Mouse (Mus musculus) intestine, embryonic 14.5 days (tissue): Measurements from ENCODE around the gene Crebl2. TPM values are rescaled to one million over a fixed set of nuclear protein-coding genes. Genes with fewer than 3 reads are reported as not detected.

Experiments
- ATAC-seq: fragments of 200-750 bp; cut with Nextera tagmentation; replicated peaks from 2 replicates; pipeline ENCODE4 v1.8.0; 2017; ENCODE audit warnings: low read depth, moderate number of reproducible peaks, moderate TSS enrichment, moderate library complexity; ENCODE audit not compliant: low FRiP score, low TSS enrichment
- DNase-seq: peaks from one replicate; pipeline ENCODE4 v3.0.0-alpha.2; 2018; ENCODE audit warnings: low spot score
- H3K27ac ChIP-seq: fragments of 300-500 bp; sonication (generic); 2 replicates; pipeline ENCODE4 v1.5.1; 2014; ENCODE audit warnings: low read depth, mild to moderate bottlenecking, control low read depth
- H3K27me3 ChIP-seq: fragments of 300-500 bp; sonication (generic); replicated peaks from 2 replicates; pipeline ENCODE4 v1.6.1; 2014; ENCODE audit warnings: low read length, control low read depth; ENCODE audit not compliant: control insufficient read depth, insufficient read depth
- H3K36me3 ChIP-seq: fragments of 300-500 bp; sonication (generic); 2 replicates; pipeline ENCODE4 v1.6.1; 2014; ENCODE audit warnings: low read length, control low read depth; ENCODE audit not compliant: control insufficient read depth, insufficient read depth
- H3K4me1 ChIP-seq: fragments of 300-500 bp; sonication (generic); replicated peaks from 2 replicates; pipeline ENCODE4 v1.6.1; 2014; ENCODE audit warnings: low read length, control low read depth, mixed read lengths; ENCODE audit not compliant: control insufficient read depth, insufficient read depth
- H3K4me2 ChIP-seq: fragments of 300-500 bp; sonication (generic); 2 replicates; pipeline ENCODE4 v1.6.1; 2014; ENCODE audit warnings: low read length
- H3K4me3 ChIP-seq: fragments of 300-500 bp; sonication (generic); 2 replicates; pipeline ENCODE4 v1.5.1; 2014; ENCODE audit warnings: low read depth, low read length, control low read depth, mixed read lengths
- H3K9ac ChIP-seq: fragments of 300-500 bp; sonication (generic); 2 replicates; pipeline ENCODE4 v1.6.1; 2014; ENCODE audit warnings: mild to moderate bottlenecking, low read length
- H3K9me3 ChIP-seq: fragments of 300-500 bp; sonication (generic); 2 replicates; pipeline ENCODE4 v1.6.1; 2016; ENCODE audit warnings: low read length, control low read depth; ENCODE audit not compliant: control insufficient read depth
- WGBS: fragments of 180-500 bp; shearing (Covaris S2); extraction: QIAGEN DNeasy Blood & Tissue Kit; methylation state at CpG from one replicate; pipeline ENCODE4 v1.1.7; 2014; 5-methylcytosine and 5-hydroxymethylcytosine counted together
- polyA plus RNA-seq: library from polyadenylated mRNA; unstranded; fragments of >200 nt; fragmentation: Nextera tagmentation; extraction: Ambion mirVana; gene quantifications from 2 replicates; pipeline ENCODE4 v1.2.1, GENCODE M21; 2014

Gene Crebl2
- polyA plus RNA-seq, 1 experiment from 2014 or later = 2.3 TPM

DNA sequence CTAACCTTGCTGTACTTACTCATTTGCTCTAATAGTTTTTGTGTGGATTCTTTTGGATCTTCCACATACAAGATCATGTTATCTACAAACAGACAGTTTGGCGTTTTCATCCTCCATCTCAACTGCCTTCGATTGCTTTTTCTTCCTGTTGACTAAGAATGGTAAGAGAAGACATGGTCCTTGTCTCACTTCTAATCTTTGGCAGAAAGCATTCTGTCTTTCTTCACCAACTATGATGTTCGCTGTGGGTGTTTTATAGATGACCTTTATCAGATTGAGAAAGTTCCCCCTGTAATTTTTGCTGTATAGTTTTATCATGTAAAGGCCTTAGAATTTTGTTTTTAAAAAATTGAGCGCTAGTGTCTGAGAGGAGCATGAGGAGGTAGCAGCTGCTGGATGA is 8.2 kb downstream of the Crebl2 start:
- no peaks in the 10 kb centered on the region for H3K36me3 ChIP-seq
- no peak overlapping the region for H3K4me2 ChIP-seq
- ATAC-seq = no peak
- H3K4me3 ChIP-seq = no peak overlapping the region
- H3K9ac ChIP-seq = no peak overlapping the region
- H3K9me3 ChIP-seq = no peaks in the 10 kb centered on the region
- no peaks in the 10 kb centered on the region for H3K27me3 ChIP-seq
- no peak for DNase-seq
- H3K27ac ChIP-seq = no peak overlapping the region
- no peaks in the 10 kb centered on the region for H3K4me1 ChIP-seq
- WGBS = 91% methylated on average over 4 of the region's 4 CpGs

DNA sequence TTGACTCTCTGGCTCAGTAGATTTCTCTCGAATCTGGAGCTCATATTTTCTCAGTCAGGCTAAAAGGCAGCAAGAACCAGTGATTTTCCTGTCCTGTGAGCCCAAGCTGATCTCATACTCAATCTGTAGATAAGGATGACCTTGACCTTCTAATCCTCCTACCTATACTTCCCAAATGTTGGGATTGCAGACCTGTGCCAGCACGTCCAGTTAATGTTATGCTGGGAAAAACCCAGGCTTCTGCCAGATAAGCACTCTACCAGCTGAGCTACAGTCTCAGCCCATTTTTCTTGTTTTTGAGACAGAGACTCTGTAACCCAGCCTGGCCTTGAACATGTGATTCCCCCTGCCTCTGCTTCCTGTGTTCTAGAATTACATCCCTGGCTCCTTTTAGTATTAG is 10.4 kb downstream of the Crebl2 start:
- no peak overlapping the region for H3K4me2 ChIP-seq
- 75% methylated on average over 2 of the region's 2 CpGs for WGBS
- H3K27me3 ChIP-seq = no peaks in the 10 kb centered on the region
- no peaks in the 10 kb centered on the region for H3K4me1 ChIP-seq
- H3K36me3 ChIP-seq = no peaks in the 10 kb centered on the region
- no peak overlapping the region for H3K9ac ChIP-seq
- ATAC-seq (no peak), DNase-seq (no peak)
- H3K27ac ChIP-seq = no peak overlapping the region
- no peaks in the 10 kb centered on the region for H3K9me3 ChIP-seq
- H3K4me3 ChIP-seq = no peak overlapping the region

DNA sequence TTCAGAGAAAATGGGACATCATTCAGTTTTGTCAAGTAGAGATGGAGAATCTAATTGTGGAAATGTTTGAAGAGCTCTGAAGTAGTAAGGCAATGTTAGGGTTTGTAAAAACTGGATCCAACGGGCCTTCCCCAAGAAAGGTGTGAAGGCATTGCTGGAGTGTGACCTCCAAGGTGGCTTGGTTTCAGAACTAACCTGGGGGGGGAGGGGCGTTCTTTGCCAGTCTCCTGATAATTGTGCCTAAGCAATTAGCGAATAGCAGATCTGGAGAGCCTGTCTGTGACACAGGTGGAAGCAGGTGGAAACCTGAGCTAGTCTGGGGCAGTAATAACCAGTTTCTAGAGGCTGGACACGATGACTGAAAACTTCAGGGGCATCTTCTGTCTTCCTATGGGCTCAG is 15.8 kb downstream of the Crebl2 start:
- DNase-seq (no peak), ATAC-seq (no peak)
- Histone ChIP-seq H3K9ac (no peak overlapping the region), H3K4me3 (no peak overlapping the region), H3K4me2 (no peak overlapping the region), H3K9me3 (no peaks in the 10 kb centered on the region), H3K27me3 (no peaks in the 10 kb centered on the region), H3K36me3 (peaks cover 3% of the 10 kb centered on the region; the same call in 1 of the 2 replicates), H3K27ac (no peak overlapping the region), H3K4me1 (no peaks in the 10 kb centered on the region)
- WGBS = 67% methylated on average over 4 of the region's 4 CpGs

- H3K9ac ChIP-seq = no peak overlapping the region
- DNase-seq (no peak), ATAC-seq (no peak)
- H3K36me3 ChIP-seq = peaks cover 8% of the 10 kb centered on the region; the same call in 1 of the 2 replicates
- H3K4me2 ChIP-seq = no peak overlapping the region
- no peaks in the 10 kb centered on the region for H3K4me1 ChIP-seq
- no peaks in the 10 kb centered on the region for H3K9me3 ChIP-seq
- no peak overlapping the region for H3K4me3 ChIP-seq
- H3K27me3 ChIP-seq = no peaks in the 10 kb centered on the region
- 89% methylated on average over 6 of the region's 6 CpGs for WGBS
- no peak overlapping the region for H3K27ac ChIP-seq
Measured at GRCm38 (mm10) chr6:134846308-134846707, 16.4 kb downstream of the Crebl2 start.

- DNase-seq (no peak), ATAC-seq (no peak)
- no peaks in the 10 kb centered on the region for H3K4me1 ChIP-seq
- H3K27me3 ChIP-seq = no peaks in the 10 kb centered on the region
- H3K9me3 ChIP-seq = no peaks in the 10 kb centered on the region
- H3K4me2 ChIP-seq = no peak overlapping the region
- H3K36me3 ChIP-seq = peaks cover 8% of the 10 kb centered on the region; the same call in 1 of the 2 replicates
- no peak overlapping the region for H3K9ac ChIP-seq
- no peak overlapping the region for H3K4me3 ChIP-seq
- 91% methylated on average over 4 of the region's 4 CpGs for WGBS
- no peak overlapping the region for H3K27ac ChIP-seq
Measured at GRCm38 (mm10) chr6:134847550-134847949, 17.6 kb downstream of the Crebl2 start.

DNA sequence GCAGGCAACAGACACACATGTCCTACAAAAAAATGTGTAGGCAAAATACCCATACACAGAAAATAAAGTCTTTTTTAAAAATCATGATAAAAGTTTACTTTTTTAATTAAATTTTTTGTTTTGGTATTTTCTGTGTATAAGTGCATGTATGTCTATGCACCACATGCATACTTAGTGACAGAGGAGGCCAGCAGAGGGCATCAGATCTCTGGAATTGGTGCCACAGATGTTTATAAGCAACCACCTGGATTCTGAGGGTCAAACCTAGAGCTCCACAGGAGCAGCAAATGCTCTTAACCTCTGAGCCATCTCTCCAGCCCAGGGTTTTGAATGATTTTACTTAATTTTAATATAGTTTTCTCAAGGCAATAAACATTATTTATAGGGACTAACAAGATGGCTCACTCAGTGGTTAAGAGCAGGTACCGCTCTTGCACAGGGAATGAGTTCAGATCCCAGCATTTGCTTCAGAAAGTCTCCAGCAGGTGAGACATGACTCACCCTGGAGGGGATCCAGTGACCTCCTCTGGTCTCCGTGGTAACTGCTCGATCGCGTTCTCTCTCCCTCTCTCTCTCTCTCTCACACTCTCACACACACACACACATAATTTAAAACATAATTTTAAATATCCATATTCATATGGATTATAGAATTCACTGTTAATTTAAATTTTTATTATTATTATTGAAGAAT is 18.4 kb downstream of the Crebl2 start:
- H3K27ac ChIP-seq = no peak overlapping the region
- no peak overlapping the region for H3K9ac ChIP-seq

DNA sequence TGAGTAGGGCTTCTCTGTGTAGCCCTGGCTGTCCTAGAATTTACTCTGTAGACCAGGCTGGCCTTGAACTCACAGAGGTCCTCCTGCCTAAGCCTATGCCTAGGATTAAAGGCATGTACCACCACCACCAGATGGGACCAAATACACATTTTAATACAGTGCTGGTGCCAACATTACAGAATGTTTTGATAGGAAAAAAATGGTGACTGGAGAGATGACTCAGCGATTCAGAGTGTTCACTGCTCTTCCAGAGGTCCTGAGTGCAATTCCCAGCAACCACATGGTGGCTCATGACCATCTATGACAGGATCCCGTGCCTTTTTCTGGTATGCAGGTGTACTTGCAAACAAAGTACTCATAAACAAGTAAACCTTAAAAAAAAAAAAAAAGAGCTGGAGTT is 19.5 kb downstream of the Crebl2 start:
- no peak for DNase-seq
- Histone ChIP-seq H3K4me2 (no peak overlapping the region), H3K27me3 (no peaks in the 10 kb centered on the region), H3K4me3 (no peak overlapping the region), H3K27ac (no peak overlapping the region), H3K4me1 (no peaks in the 10 kb centered on the region), H3K9ac (no peak overlapping the region), H3K9me3 (no peaks in the 10 kb centered on the region), H3K36me3 (peaks cover 8% of the 10 kb centered on the region; the same call in 1 of the 2 replicates)
- no peak for ATAC-seq
- 83% methylated on average over 2 of the region's 2 CpGs for WGBS

More for the DNA sequence above, 18.4 kb downstream of the Crebl2 start:
- H3K36me3 ChIP-seq = peaks cover 8% of the 10 kb centered on the region; the same call in 1 of the 2 replicates
- ATAC-seq = no peak
- peak; percentile 46 for DNase-seq
- no peak overlapping the region for H3K4me2 ChIP-seq
- WGBS = 81% methylated on average over 5 of the region's 5 CpGs
- no peaks in the 10 kb centered on the region for H3K4me1 ChIP-seq
- no peak overlapping the region for H3K4me3 ChIP-seq
- no peaks in the 10 kb centered on the region for H3K9me3 ChIP-seq
- H3K27me3 ChIP-seq = no peaks in the 10 kb centered on the region

DNA sequence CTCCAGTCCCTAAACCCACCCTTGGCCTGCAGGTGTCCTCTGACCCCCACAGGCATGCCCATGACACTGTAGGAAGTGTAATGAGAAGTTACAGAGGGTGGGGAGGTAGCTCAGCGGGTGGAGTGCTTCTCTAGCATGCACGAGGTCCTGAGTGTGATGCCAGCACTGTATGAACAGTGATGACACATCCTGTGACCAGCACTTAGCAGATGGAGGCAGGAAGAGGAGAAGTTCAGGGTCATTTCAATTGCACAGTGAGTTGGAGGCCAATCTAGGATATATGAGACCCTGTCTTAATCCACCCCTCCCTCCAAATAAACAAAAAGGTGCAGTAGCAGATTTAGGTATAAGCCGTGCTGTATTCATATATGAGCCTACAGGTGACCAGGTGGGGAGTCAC is 20.0 kb downstream of the Crebl2 start:
- H3K4me2 ChIP-seq = no peak overlapping the region
- 69% methylated on average over 3 of the region's 3 CpGs for WGBS
- 0 out of 2 replicates have a peak, but pooled peaks have one; percentile 19 for ATAC-seq
- no peaks in the 10 kb centered on the region for H3K9me3 ChIP-seq
- H3K36me3 ChIP-seq = peaks cover 8% of the 10 kb centered on the region; the same call in 1 of the 2 replicates
- no peak for DNase-seq
- H3K27me3 ChIP-seq = no peaks in the 10 kb centered on the region
- no peak overlapping the region for H3K4me3 ChIP-seq
- no peaks in the 10 kb centered on the region for H3K4me1 ChIP-seq
- no peak overlapping the region for H3K27ac ChIP-seq
- no peak overlapping the region for H3K9ac ChIP-seq

GRCm38 (mm10) chr6:134854782-134855181 is 24.8 kb downstream of the Crebl2 start:
- ATAC-seq (no peak), DNase-seq (no peak)
- no peak overlapping the region for H3K27ac ChIP-seq
- no peaks in the 10 kb centered on the region for H3K4me1 ChIP-seq
- no peaks in the 10 kb centered on the region for H3K27me3 ChIP-seq
- no peaks in the 10 kb centered on the region for H3K9me3 ChIP-seq
- H3K4me2 ChIP-seq = no peak overlapping the region
- H3K36me3 ChIP-seq = 0 out of 2 replicates have a peak, but pooled peaks cover 8% of the 10 kb centered on the region
- 69% methylated on average over 5 of the region's 5 CpGs for whole genome bisulfite sequencing
- no peak overlapping the region for H3K4me3 ChIP-seq
- H3K9ac ChIP-seq = no peak overlapping the region
